Mouse (Mus musculus) midbrain, embryonic 12.5 days (tissue): Measurements from ENCODE around the gene Grtp1. TPM values are rescaled to one million over a fixed set of nuclear protein-coding genes. Genes with fewer than 3 reads are reported as not detected.

ENCODE experiments used
- ATAC-seq: fragments of 200-750 bp; cut with Nextera tagmentation; 2 replicates; pipeline ENCODE4 v1.8.0; 2017; ENCODE audit warnings: low read depth, moderate TSS enrichment, moderate library complexity; ENCODE audit not compliant: low FRiP score
- H3K27ac ChIP-seq: fragments of 300-500 bp; sonication (generic); replicated peaks from 2 replicates; pipeline ENCODE4 v1.5.1; 2016; ENCODE audit warnings: mild to moderate bottlenecking
- H3K27me3 ChIP-seq: fragments of 300-500 bp; sonication (generic); 2 replicates; pipeline ENCODE4 v1.6.1; 2016; ENCODE audit warnings: mild to moderate bottlenecking
- H3K36me3 ChIP-seq: fragments of 300-500 bp; sonication (generic); 2 replicates; pipeline ENCODE4 v1.6.1; 2016
- H3K4me1 ChIP-seq: fragments of 300-500 bp; sonication (generic); 2 replicates; pipeline ENCODE4 v1.6.1; 2016
- H3K4me2 ChIP-seq: fragments of 300-500 bp; sonication (generic); replicated peaks from 2 replicates; pipeline ENCODE4 v1.6.1; 2016; ENCODE audit warnings: mild to moderate bottlenecking, moderate library complexity
- H3K4me3 ChIP-seq: fragments of 300-500 bp; sonication (generic); 2 replicates; pipeline ENCODE4 v1.5.1; 2016; ENCODE audit warnings: mild to moderate bottlenecking
- H3K9ac ChIP-seq: fragments of 300-500 bp; sonication (generic); replicated peaks from 2 replicates; pipeline ENCODE4 v1.6.1; 2016; ENCODE audit warnings: mild to moderate bottlenecking, moderate library complexity
- H3K9me3 ChIP-seq: fragments of 300-500 bp; sonication (generic); 2 replicates; pipeline ENCODE4 v1.6.1; 2016; ENCODE audit warnings: mild to moderate bottlenecking
- WGBS: fragments of 180-500 bp; shearing (Covaris S2); methylation state at CpG from one replicate; pipeline ENCODE4 v1.1.7; 2016; 5-methylcytosine and 5-hydroxymethylcytosine counted together
- polyA plus RNA-seq: library from polyadenylated mRNA; unstranded; fragments of >200 nt; fragmentation: Nextera tagmentation; extraction: Ambion mirVana; gene quantifications from 2 replicates; pipeline ENCODE4 v1.2.1, GENCODE M21; 2016

Grtp1 gene
- polyA plus RNA-seq, 1 experiment from 2014 or later: 16.4 TPM

GRCm38 (mm10) chr8:13180911-13181690 lies 19.3 kb downstream of the Grtp1 start:
- Histone ChIP-seq H3K4me2 (no peak overlapping the region), H3K36me3 (peaks cover 48% of the 10 kb centered on the region), H3K4me1 (no peaks in the 10 kb centered on the region), H3K9me3 (no peaks in the 10 kb centered on the region), H3K4me3 (no peak overlapping the region), H3K9ac (no peak overlapping the region), H3K27ac (no peak overlapping the region), H3K27me3 (no peaks in the 10 kb centered on the region)
- 81% methylated on average over 18 of the region's 18 CpGs for WGBS
- no peak for ATAC-seq

DNA sequence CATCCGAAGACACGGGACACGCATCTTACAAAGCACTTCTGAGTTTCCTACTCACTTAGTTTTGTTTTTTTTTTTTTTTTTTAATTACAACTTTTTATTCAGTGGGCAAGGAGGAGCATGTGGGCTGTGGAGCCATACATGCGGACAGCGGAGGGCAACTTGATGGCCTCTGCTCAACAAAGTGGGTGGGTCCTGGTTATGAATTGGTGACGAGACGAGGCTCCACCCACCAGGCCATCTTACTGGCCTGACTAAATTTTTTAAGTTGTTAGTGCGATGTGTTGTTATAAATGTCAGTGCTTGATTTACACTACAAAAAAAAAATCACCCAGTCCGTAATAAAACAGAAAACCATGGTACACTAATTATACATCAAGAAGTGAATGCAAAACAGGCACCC lies 20.0 kb downstream of the Grtp1 start:
- Histone ChIP-seq H3K9me3 (no peaks in the 10 kb centered on the region), H3K4me2 (no peak overlapping the region), H3K9ac (no peak overlapping the region), H3K27ac (no peak overlapping the region), H3K36me3 (peaks cover 48% of the 10 kb centered on the region), H3K27me3 (no peaks in the 10 kb centered on the region), H3K4me1 (no peaks in the 10 kb centered on the region), H3K4me3 (no peak overlapping the region)
- no peak for ATAC-seq
- 89% methylated on average over 9 of the region's 9 CpGs for WGBS

DNA sequence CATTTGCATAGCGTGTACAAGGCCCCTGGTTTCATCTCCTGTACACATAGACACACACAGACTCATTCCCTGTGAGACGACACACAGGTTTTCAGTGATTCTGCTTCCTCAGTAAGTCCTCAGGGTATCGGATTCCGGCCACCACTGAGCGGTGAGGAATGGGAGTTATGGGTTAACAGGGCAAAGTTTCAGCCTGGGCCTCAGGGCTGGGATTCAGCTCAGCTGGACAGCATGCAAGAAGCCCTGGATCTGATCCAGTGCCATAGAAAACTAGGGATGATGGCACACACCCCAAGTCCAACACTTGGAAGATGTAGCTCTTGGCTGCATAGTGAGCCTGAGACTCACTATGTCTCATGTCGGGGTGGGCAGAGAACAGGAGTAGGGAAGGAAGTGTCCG lies 20.5 kb downstream of the Grtp1 start:
- no peaks in the 10 kb centered on the region for H3K4me1 ChIP-seq
- H3K27ac ChIP-seq: no peak overlapping the region
- no peak overlapping the region for H3K4me3 ChIP-seq
- H3K4me2 ChIP-seq: no peak overlapping the region
- ATAC-seq: no peak
- H3K9me3 ChIP-seq: no peaks in the 10 kb centered on the region
- WGBS: 86% methylated on average over 7 of the region's 7 CpGs
- no peaks in the 10 kb centered on the region for H3K27me3 ChIP-seq
- H3K9ac ChIP-seq: no peak overlapping the region
- H3K36me3 ChIP-seq: peaks cover 48% of the 10 kb centered on the region

DNA sequence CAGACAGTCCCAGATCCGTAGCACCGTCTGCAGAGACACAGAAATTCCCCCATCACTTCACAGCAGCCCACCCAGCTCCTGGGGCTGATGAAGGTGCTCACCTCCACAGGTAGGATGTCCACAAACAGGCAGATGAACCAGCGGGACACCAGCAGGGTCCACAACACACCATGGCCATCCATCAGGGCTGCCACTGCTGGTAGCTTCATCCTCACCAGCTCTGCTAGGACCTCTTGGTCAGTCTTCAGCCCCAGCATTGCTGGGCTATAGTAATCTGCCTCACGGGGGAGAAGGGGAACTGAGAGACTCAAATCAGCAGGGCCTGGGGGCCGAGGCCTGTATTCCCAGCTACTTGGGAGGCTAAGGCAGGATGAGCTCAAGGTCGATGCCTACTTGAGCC lies 20.9 kb downstream of the Grtp1 start:
- H3K4me1 ChIP-seq: no peaks in the 10 kb centered on the region
- H3K4me2 ChIP-seq: no peak overlapping the region
- peaks cover 48% of the 10 kb centered on the region for H3K36me3 ChIP-seq
- no peak overlapping the region for H3K4me3 ChIP-seq
- no peak overlapping the region for H3K27ac ChIP-seq
- no peaks in the 10 kb centered on the region for H3K27me3 ChIP-seq
- no peaks in the 10 kb centered on the region for H3K9me3 ChIP-seq
- 75% methylated on average over 6 of the region's 6 CpGs for WGBS
- no peak for ATAC-seq
- 0 out of 2 replicates have a peak overlapping the region, but pooled peaks have one; percentile 24 for H3K9ac ChIP-seq

DNA sequence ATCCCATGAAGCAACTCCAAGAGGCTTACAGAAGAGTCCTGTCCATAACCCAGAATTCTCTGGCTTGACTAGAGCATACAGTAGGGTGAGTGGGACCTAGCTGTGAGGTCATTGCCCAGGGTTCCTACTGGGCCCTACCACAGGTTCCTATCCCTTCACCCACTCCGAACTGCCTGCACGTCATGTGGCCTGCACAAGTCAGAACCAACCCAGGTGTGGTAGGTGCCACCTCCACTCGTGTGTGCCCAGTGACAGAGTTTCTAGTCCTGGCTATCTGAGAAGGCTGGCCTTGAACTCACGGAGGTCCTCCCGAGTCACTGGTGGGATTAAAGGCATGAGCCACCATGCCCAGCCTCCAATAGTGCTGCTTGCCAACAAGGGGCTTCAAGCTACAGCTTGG lies 22.3 kb downstream of the Grtp1 start:
- no peak for ATAC-seq
- Histone ChIP-seq H3K27me3 (no peaks in the 10 kb centered on the region), H3K27ac (no peak overlapping the region), H3K4me1 (no peaks in the 10 kb centered on the region), H3K9me3 (no peaks in the 10 kb centered on the region), H3K36me3 (peaks cover 60% of the 10 kb centered on the region), H3K9ac (no peak overlapping the region), H3K4me2 (no peak overlapping the region), H3K4me3 (no peak overlapping the region)
- WGBS: 90% methylated on average over 5 of the region's 5 CpGs

DNA sequence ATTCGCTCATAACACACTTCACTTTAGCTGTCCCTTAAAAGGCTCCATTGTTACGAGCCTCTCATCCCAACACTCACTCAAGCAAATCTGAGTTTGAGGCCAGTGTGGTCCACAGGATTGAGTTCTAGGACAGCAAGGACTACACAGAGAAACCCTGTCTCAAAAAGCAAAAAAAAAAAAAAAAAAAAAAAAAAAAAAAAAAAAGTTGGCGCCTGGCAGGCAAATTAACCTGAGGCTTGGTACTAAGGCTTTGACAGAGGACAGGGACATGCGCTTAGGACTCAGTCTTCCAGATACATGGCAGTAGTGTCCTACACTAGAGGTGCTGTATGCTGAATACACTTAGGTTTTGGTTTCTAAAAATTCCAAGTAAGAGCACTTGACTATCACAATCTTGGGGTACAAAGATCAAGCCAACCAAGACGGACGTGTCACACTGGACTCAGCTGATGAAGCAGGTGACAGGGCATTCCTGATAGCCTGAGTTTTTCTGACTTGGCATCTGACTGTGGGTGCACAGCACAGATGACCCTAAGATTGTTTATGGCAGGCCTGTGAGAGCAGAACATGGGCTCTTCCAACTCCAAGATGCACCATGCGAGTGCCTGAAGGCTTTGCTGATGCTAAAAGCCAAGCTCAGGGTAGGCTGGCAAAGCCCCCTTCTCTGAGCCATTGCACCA lies 23.1 kb downstream of the Grtp1 start:
- H3K4me3 ChIP-seq: no peak overlapping the region

DNA sequence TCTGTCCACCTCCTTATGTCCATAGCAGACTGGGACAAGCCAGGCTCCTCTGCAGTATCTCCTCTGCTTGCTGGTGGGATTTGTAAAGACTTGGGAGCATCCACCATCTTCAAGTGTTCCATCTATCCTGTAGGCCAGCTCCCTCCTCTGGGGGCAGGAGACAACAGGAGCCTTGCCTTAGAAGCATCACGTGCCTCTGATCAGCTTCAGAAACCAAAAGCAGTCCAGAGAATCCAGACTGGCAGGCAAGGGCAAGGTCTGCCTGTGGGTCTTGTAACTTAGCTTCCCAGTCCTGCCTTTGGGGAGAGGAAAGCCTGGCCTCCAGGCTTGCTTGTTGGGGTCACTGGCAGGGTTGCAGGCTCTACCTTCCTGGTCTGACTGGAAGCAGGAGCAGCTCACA lies 24.8 kb downstream of the Grtp1 start:
- no peak for ATAC-seq
- H3K9ac ChIP-seq: no peak overlapping the region
- no peaks in the 10 kb centered on the region for H3K9me3 ChIP-seq
- H3K27me3 ChIP-seq: no peaks in the 10 kb centered on the region
- H3K4me2 ChIP-seq: no peak overlapping the region
- peaks cover 84% of the 10 kb centered on the region for H3K36me3 ChIP-seq
- no peaks in the 10 kb centered on the region for H3K4me1 ChIP-seq
- H3K27ac ChIP-seq: no peak overlapping the region
- WGBS: 79% methylated on average over 1 of the region's 1 CpGs
- H3K4me3 ChIP-seq: no peak overlapping the region

More for the DNA sequence above, 23.1 kb downstream of the Grtp1 start:
- H3K27me3 ChIP-seq: no peaks in the 10 kb centered on the region
- ATAC-seq: no peak
- H3K4me2 ChIP-seq: no peak overlapping the region
- 95% methylated on average over 7 of the region's 7 CpGs for WGBS
- no peak overlapping the region for H3K9ac ChIP-seq
- H3K36me3 ChIP-seq: peaks cover 68% of the 10 kb centered on the region
- H3K9me3 ChIP-seq: no peaks in the 10 kb centered on the region
- no peaks in the 10 kb centered on the region for H3K4me1 ChIP-seq
- H3K27ac ChIP-seq: no peak overlapping the region

DNA sequence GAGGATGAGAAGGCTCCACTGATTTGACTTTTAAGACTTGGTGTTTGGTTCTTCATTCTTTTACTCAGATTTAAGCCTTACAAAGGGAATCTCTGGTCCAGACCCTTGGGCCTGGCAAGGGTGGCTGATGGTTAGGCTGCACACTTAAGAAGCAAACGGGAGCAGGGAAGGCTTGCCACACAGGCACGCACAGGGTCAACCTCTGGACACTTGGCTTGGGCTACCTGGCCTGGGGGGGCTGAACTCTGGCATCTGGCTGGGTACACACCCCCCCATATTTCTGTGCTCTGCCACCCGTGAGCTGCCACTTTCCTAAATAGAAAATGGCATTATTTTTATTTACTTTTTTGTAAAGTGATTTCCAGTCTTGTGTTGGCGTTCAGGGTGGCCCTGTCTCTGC lies 25.6 kb downstream of the Grtp1 start:
- WGBS: 92% methylated on average over 4 of the region's 4 CpGs
- Histone ChIP-seq H3K27ac (no peak overlapping the region), H3K9ac (no peak overlapping the region), H3K36me3 (peaks cover 92% of the 10 kb centered on the region), H3K4me1 (no peaks in the 10 kb centered on the region), H3K4me2 (no peak overlapping the region), H3K4me3 (no peak overlapping the region), H3K9me3 (no peaks in the 10 kb centered on the region), H3K27me3 (no peaks in the 10 kb centered on the region)
- no peak for ATAC-seq

DNA sequence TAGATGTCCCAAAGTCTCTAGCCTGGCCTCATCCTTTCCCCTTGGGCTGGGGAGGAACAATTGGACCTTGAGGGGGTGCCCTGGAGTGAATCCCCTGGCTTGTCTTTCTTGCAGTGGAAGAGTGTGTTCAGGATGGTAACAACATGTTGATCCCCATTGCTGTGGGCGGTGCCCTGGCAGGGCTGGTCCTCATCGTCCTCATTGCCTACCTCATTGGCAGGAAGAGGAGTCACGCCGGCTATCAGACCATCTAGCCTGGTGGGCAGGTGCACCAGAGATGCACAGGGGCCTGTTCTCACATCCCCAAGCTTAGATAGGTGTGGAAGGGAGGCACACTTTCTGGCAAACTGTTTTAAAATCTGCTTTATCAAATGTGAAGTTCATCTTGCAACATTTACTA lies 26.1 kb downstream of the Grtp1 start:
- H3K4me2 ChIP-seq: no peak overlapping the region
- no peak overlapping the region for H3K9ac ChIP-seq
- no peaks in the 10 kb centered on the region for H3K9me3 ChIP-seq
- no peaks in the 10 kb centered on the region for H3K27me3 ChIP-seq
- no peaks in the 10 kb centered on the region for H3K4me1 ChIP-seq
- H3K4me3 ChIP-seq: no peak overlapping the region
- peaks cover 93% of the 10 kb centered on the region for H3K36me3 ChIP-seq
- 90% methylated on average over 4 of the region's 4 CpGs for WGBS
- no peak for ATAC-seq
- H3K27ac ChIP-seq: no peak overlapping the region

DNA sequence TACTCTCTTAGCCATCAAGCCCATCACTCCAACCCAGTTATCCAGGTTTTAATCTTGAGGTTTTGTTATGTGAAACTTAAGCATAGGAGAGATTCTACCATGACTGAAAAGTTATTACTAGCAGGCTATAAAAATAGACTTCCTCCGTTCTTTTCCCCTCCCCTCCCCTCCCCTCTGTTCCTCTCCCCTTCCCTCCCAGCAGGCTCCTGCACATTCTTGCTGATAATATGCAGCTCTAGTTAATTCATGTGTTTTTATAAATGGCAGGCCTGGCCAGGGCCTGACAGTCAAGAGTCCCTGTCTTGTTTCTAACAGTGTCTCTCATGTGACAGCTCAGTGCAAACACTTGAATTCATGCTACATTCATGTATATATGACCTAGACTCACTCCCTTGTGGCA lies 29.9 kb downstream of the Grtp1 start:
- no peak overlapping the region for H3K9ac ChIP-seq
- H3K36me3 ChIP-seq: peaks cover 93% of the 10 kb centered on the region
- no peak overlapping the region for H3K27ac ChIP-seq
- no peak overlapping the region for H3K4me2 ChIP-seq
- H3K9me3 ChIP-seq: no peaks in the 10 kb centered on the region
- no peak for ATAC-seq
- no peak overlapping the region for H3K4me3 ChIP-seq
- H3K4me1 ChIP-seq: no peaks in the 10 kb centered on the region
- H3K27me3 ChIP-seq: no peaks in the 10 kb centered on the region
- WGBS: 75% methylated on average over 1 of the region's 1 CpGs

DNA sequence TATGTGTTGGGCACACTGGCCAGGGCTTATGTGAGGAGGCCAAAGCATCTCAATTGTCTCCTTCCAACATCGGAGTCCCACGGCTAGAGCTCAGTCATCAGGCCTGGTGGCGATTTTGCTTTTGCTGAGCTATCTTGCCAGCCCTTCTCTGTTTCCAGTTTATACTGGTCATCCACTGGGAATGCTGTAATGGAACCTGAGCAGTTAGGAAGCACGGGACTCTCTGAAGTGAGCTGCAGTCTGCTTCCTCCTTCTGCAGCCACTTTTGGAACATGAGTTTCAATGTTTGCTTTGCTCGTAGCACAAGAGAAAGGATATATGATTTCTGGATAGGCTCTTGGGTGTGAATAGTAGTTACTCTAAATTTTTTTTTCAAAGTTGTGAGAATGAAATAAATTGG lies 36.1 kb downstream of the Grtp1 start:
- Histone ChIP-seq H3K4me1 (peaks cover 15% of the 10 kb centered on the region), H3K4me2 (no peak overlapping the region), H3K4me3 (no peak overlapping the region), H3K9me3 (no peaks in the 10 kb centered on the region), H3K9ac (no peak overlapping the region), H3K36me3 (peaks cover 36% of the 10 kb centered on the region), H3K27ac (no peak overlapping the region), H3K27me3 (no peaks in the 10 kb centered on the region)
- 90% methylated on average over 5 of the region's 5 CpGs for WGBS
- no peak for ATAC-seq

- peaks cover 28% of the 10 kb centered on the region for H3K36me3 ChIP-seq
- no peak overlapping the region for H3K9ac ChIP-seq
- H3K9me3 ChIP-seq: no peaks in the 10 kb centered on the region
- H3K4me2 ChIP-seq: no peak overlapping the region
- H3K4me1 ChIP-seq: peaks cover 17% of the 10 kb centered on the region
- WGBS: 95% methylated on average over 1 of the region's 1 CpGs
- ATAC-seq: no peak
- no peak overlapping the region for H3K27ac ChIP-seq
- no peak overlapping the region for H3K4me3 ChIP-seq
- H3K27me3 ChIP-seq: no peaks in the 10 kb centered on the region
Measured at GRCm38 (mm10) chr8:13163563-13163962, 36.9 kb downstream of the Grtp1 start.
